Mouse (Mus musculus) testis, adult 2 months (tissue): ENCODE measurements at regions not wholly inside any gene's neighbourhood (a gene's known extent, or its start where the extent isn't known, plus 50 kb on each side); places are given as distances from the start of the nearest gene placed in this dataset.
"Not testable (repeated sequence)": the region's sequence is repeated elsewhere in the genome, so short reads cannot be mapped to it uniquely, and the experiment has no call there.

Experiments used
- H3K27ac ChIP-seq: fragments of 200-500 bp; 2 replicates; pipeline ENCODE4 v1.5.1; 2012; ENCODE audit warnings: low read depth, low read length; ENCODE audit not compliant: control insufficient read depth, insufficient read depth
- H3K27me3 ChIP-seq: fragments of 200-500 bp; 2 replicates; pipeline ENCODE4 v1.6.1; 2012; ENCODE audit warnings: mild to moderate bottlenecking, low read length, moderate library complexity; ENCODE audit not compliant: control insufficient read depth, insufficient read depth
- H3K36me3 ChIP-seq: fragments of 200-500 bp; 2 replicates; pipeline ENCODE4 v1.6.1; 2012; ENCODE audit warnings: mild to moderate bottlenecking, low read length; ENCODE audit not compliant: control insufficient read depth, insufficient read depth
- H3K4me1 ChIP-seq: fragments of 200-500 bp; 2 replicates; pipeline ENCODE4 v1.6.1; 2012; ENCODE audit warnings: low read length; ENCODE audit not compliant: control insufficient read depth, insufficient read depth
- H3K4me3 ChIP-seq: fragments of 200-500 bp; 2 replicates; pipeline ENCODE4 v1.5.1; 2012; ENCODE audit warnings: low read depth, mild to moderate bottlenecking, low read length, moderate library complexity, mixed read lengths; ENCODE audit not compliant: control insufficient read depth
- CTCF ChIP-seq: fragments of 200-500 bp; IDR thresholded peaks from 2 replicates; pipeline ENCODE4 v1.5.1; 2012; ENCODE audit warnings: low read depth, mild to moderate bottlenecking, inconsistent platforms, low read length, moderate library complexity; ENCODE audit not compliant: control insufficient read depth, insufficient read depth, insufficient replicate concordance
- POLR2A ChIP-seq: fragments of 200-500 bp; IDR thresholded peaks from 2 replicates; pipeline ENCODE4 v1.6.1; 2012; ENCODE audit warnings: low read depth, mild to moderate bottlenecking, inconsistent platforms, low read length, moderate library complexity; ENCODE audit not compliant: control insufficient read depth

DNA sequence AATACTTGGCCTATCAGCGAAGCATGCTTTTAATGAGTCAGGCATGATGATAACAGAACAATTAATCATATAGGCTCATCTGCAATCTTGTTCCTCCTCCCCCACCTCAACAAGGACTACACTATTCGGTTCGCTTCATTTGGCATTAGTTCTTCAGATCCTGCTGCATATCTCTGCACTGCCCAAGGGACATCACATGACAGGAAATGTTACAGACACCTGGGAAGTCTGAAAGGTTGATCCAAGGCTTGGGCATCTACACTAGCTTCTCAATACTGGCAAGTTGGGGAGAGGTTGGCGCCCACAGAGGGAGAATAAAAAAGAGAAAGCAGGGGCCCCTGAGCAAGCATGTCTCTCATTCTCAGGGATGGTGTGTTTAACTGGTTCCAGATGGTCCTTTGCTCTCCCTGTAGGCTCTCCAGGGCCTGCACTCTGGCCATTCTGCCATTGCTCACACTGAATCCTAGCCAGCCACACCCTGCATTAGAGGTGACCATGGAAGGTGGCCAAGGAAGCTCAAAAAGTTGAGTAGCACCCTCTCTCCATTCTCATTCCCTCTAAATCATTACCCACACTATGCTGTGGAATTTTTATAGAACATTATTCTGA lies 100.4 kb upstream of the Galnt18 start:
- Histone ChIP-seq H3K4me1 (no peaks in the 10 kb centered on the region), H3K27me3 (no peaks in the 10 kb centered on the region), H3K27ac (no peak overlapping the region), H3K4me3 (no peak overlapping the region), H3K36me3 (no peaks in the 10 kb centered on the region)
- TF ChIP-seq POLR2A (no peak), CTCF (no peak)

DNA sequence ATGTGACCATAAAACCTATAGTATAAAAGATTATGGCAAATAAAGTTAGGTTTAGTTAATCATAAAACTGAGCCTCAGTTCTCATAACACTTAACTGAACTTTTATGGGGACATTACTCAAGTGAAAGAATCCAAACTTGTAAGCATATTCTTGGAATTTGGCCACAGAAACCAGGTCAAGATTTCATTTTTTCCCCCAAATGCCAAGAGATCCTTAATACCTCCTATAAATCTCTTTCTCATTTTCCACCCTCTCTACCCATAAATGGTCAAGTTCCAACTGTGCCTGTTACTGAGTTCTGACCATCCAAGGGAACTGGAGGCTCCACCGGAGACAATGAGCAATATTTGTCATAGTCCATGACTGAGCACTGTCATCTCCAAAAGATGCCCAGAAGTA lies 97.8 kb upstream of the Galnt18 start:
- no peaks in the 10 kb centered on the region for H3K27me3 ChIP-seq
- H3K27ac ChIP-seq, result no peak overlapping the region
- H3K4me1 ChIP-seq, result no peaks in the 10 kb centered on the region
- no peaks in the 10 kb centered on the region for H3K36me3 ChIP-seq
- H3K4me3 ChIP-seq, result no peak overlapping the region
- TF ChIP-seq POLR2A (no peak), CTCF (no peak)

- Histone ChIP-seq H3K27me3 (no peaks in the 10 kb centered on the region), H3K36me3 (no peaks in the 10 kb centered on the region), H3K4me1 (no peaks in the 10 kb centered on the region), H3K27ac (no peak overlapping the region), H3K4me3 (no peak overlapping the region)
- TF ChIP-seq CTCF (no peak), POLR2A (no peak)
Measured at GRCm38 (mm10) chr7:111875949-111876348, 96.2 kb upstream of the Galnt18 start.

DNA sequence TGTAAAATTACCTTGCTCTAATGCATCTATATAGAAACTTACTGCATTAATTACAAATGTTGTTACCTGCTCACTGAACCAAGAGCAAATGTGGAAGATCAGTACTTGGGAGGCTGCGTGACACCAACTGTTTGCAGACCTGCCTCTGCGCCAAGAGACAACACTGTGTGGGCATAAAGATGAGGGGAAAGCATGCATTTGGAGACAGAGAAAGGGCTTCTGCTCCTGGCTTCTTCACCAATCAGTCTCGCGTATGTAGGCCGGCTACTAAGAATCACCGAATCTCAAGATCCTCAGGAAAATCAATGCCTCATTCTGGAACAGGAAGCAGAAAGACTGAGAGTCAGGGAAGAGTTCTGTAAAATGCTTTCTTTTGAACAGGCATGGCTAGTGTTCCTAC lies 89.6 kb upstream of the Galnt18 start:
- Histone ChIP-seq H3K4me3 (no peak overlapping the region), H3K4me1 (no peaks in the 10 kb centered on the region), H3K27ac (no peak overlapping the region), H3K36me3 (no peaks in the 10 kb centered on the region), H3K27me3 (no peaks in the 10 kb centered on the region)
- TF ChIP-seq CTCF (no peak), POLR2A (no peak)

GRCm38 (mm10) chr7:111863035-111863434 lies 83.3 kb upstream of the Galnt18 start:
- H3K27me3 ChIP-seq, result no peaks in the 10 kb centered on the region
- TF ChIP-seq POLR2A (no peak), CTCF (no peak)
- no peaks in the 10 kb centered on the region for H3K4me1 ChIP-seq
- no peak overlapping the region for H3K27ac ChIP-seq
- H3K4me3 ChIP-seq, result no peak overlapping the region
- no peaks in the 10 kb centered on the region for H3K36me3 ChIP-seq

DNA sequence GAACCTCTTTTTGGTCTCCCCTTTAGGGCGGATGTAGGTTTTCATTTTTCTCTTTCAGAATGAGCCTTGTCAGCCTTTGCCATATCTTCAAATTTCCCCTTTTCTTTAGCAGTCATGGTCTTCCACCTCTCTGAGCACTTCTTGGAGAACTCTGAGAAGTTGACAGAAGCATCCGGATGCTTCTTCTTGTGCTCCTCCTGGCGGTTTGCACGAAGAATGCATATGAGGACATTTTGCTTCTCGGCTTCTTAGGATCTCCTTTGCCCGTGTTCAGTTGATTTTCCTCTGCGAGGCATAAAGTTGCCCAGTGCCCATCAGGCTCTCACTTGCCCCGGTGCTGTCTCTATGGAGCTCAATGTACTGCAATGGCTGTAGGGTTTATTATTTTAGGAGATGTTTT lies 78.5 kb upstream of the Galnt18 start:
- not testable (repeated sequence) for H3K36me3 ChIP-seq, H3K4me3 ChIP-seq, H3K27me3 ChIP-seq, H3K4me1 ChIP-seq, H3K27ac ChIP-seq

GRCm38 (mm10) chr7:111856977-111857376 lies 77.2 kb upstream of the Galnt18 start:
- TF ChIP-seq CTCF (no peak), POLR2A (no peak)

GRCm38 (mm10) chr7:111855309-111855708 lies 75.5 kb upstream of the Galnt18 start:
- H3K4me3 ChIP-seq, result no peak overlapping the region
- TF ChIP-seq CTCF (no peak), POLR2A (no peak)
- H3K36me3 ChIP-seq, result no peaks in the 10 kb centered on the region
- no peaks in the 10 kb centered on the region for H3K27me3 ChIP-seq
- no peak overlapping the region for H3K27ac ChIP-seq
- no peaks in the 10 kb centered on the region for H3K4me1 ChIP-seq

More at GRCm38 (mm10) chr7:111856977-111857376, 77.2 kb upstream of the Galnt18 start:
- Histone ChIP-seq H3K36me3 (no peaks in the 10 kb centered on the region), H3K27ac (no peak overlapping the region), H3K4me1 (no peaks in the 10 kb centered on the region), H3K27me3 (no peaks in the 10 kb centered on the region), H3K4me3 (no peak overlapping the region)
